ENCODE assay signal across 10 mouse cellular contexts in the genomic region with DNA sequence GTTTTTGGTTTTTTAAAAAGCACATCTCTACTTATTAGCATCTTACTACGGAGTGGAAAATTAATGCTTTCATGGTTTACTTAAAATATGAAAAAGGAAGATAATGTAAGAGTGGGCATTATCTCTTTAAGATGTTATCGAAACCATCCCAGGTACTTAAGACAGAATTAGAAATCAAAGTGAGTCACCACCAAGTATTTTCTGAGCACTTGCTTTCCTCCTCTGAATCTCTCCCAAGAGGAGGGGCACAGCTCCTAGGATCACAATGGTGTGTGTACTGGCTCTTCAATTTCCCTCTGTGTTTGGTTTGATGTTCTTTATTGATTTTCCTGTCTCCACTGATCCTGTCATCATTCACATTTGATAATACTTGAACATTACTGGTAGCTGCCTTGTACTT. TPM values are rescaled to one million over a fixed set of nuclear protein-coding genes. Genes with fewer than 3 reads are reported as not detected.
DNase-seq lines count a peak whose midpoint lies in the region; ATAC-seq and TF ChIP-seq lines count a peak whose summit lies in the region.
"Not testable (repeated sequence)": the region's sequence is repeated elsewhere in the genome, so short reads cannot be mapped to it uniquely, and the experiment has no call there.
"Had no signal": no experiment of that assay in that cellular context is flagged by ENCODE, and none has a peak within 500 bp of the region (broad histone marks: within the 10 kb centered on the region; RNA-seq: fewer than 3 reads in every experiment).

No protein-coding gene starts in this region.

- peak overlapping the region; percentile 75; the same call in 1 of the 2 replicates for H3K9ac ChIP-seq in forebrain, embryonic 14.5 days (ENCODE audit: low read length)
- H3K9ac ChIP-seq in heart, postnatal 0 days (replicated peaks; ENCODE audit: low read depth, low read length), result peak overlapping the region; percentile 79; the same call in 1 of the 2 replicates
- H3K9ac ChIP-seq in kidney, embryonic 14.5 days (ENCODE audit: low read depth, low read length), result peak overlapping the region; percentile 70; the same call in 1 of the 2 replicates
- peak overlapping the region; percentile 71; the same call in 1 of the 2 replicates for H3K9ac ChIP-seq in liver, embryonic 12.5 days

- peak; percentile 38 for ATAC-seq in forebrain, embryonic 14.5 days
- not testable (repeated sequence) for ATAC-seq in heart, postnatal 0 days (ENCODE audit: insufficient read depth, low read depth); liver, embryonic 12.5 days
- peak; percentile 37; the same call in 1 of the 2 replicates for ATAC-seq in kidney, embryonic 14.5 days (ENCODE audit: low FRiP score, low TSS enrichment)

- H3K4me3 ChIP-seq in cerebellum, adult 2 months (replicated peaks; ENCODE audit: insufficient read depth, low read depth, low read length), result peak overlapping the region; percentile 94
- H3K4me3 ChIP-seq in forebrain, embryonic 14.5 days (ENCODE audit: low read depth, low read length), result peak overlapping the region; percentile 68
- H3K4me3 ChIP-seq in heart, postnatal 0 days (ENCODE audit: low read depth, low read length), result peak overlapping the region; percentile 80
- peak overlapping the region; percentile 74 for H3K4me3 ChIP-seq in kidney, embryonic 14.5 days (ENCODE audit: low read length)
- peak overlapping the region; percentile 74 for H3K4me3 ChIP-seq in liver, embryonic 12.5 days
- peak overlapping the region; percentile 73 for H3K4me3 ChIP-seq in midbrain, embryonic 10.5 days
- peak overlapping the region; percentile 67; the same call in 1 of the 2 replicates for H3K4me3 ChIP-seq in olfactory bulb, adult 2 months (ENCODE audit: insufficient read depth, low read depth, low read length)

- not testable (repeated sequence) for H3K27me3 ChIP-seq in cerebellum, adult 2 months (ENCODE audit: control insufficient read depth, insufficient read depth, low read length); forebrain, embryonic 14.5 days (replicated peaks; ENCODE audit: control insufficient read depth, insufficient read depth, low read length); heart, postnatal 0 days (ENCODE audit: control insufficient read depth, insufficient read depth, low read length); kidney, embryonic 14.5 days (ENCODE audit: control insufficient read depth, insufficient read depth, low read length); liver, embryonic 12.5 days (replicated peaks); midbrain, embryonic 10.5 days (ENCODE audit: low read depth, poor library complexity, severe bottlenecking)

- 34% methylated on average over 2 of the region's 2 CpGs for WGBS in cerebellum, adult 2 months
- WGBS in forebrain, embryonic 14.5 days, result 76% methylated on average over 2 of the region's 2 CpGs
- 68% methylated on average over 2 of the region's 2 CpGs for WGBS in heart, postnatal 0 days
- 78% methylated on average over 2 of the region's 2 CpGs for WGBS in kidney, embryonic 14.5 days
- 64% methylated on average over 2 of the region's 2 CpGs for WGBS in liver, embryonic 12.5 days (ENCODE audit: insufficient replicate concordance)
- WGBS in midbrain, embryonic 10.5 days, result 80% methylated on average over 2 of the region's 2 CpGs
- 8% methylated on average over 2 of the region's 2 CpGs for WGBS in olfactory bulb, adult 2 months

- H3K9me3 ChIP-seq in forebrain, embryonic 14.5 days (replicated peaks; ENCODE audit: control insufficient read depth, low read length); heart, postnatal 0 days (replicated peaks; ENCODE audit: control insufficient read depth, low read length); kidney, embryonic 14.5 days (ENCODE audit: control insufficient read depth, low read length); liver, embryonic 12.5 days (replicated peaks); midbrain, embryonic 10.5 days (replicated peaks): not testable (repeated sequence)

- H3K4me2 ChIP-seq in forebrain, embryonic 14.5 days (ENCODE audit: low read length), result peak overlapping the region; percentile 68
- peak overlapping the region; percentile 78; the same call in 1 of the 2 replicates for H3K4me2 ChIP-seq in heart, postnatal 0 days (ENCODE audit: low read depth, low read length)
- peak overlapping the region; percentile 65 for H3K4me2 ChIP-seq in kidney, embryonic 14.5 days (replicated peaks; ENCODE audit: low read depth, low read length)
- H3K4me2 ChIP-seq in liver, embryonic 12.5 days, result peak overlapping the region; percentile 73

- TF ChIP-seq CTCF in cerebellum, adult 2 months (IDR thresholded peaks at IDR 0.05; ENCODE audit: borderline replicate concordance, insufficient read depth, low read depth, low read length); heart, postnatal 0 days (IDR thresholded peaks at IDR 0.05; ENCODE audit: low read depth); olfactory bulb, adult 2 months (IDR thresholded peaks at IDR 0.05; ENCODE audit: insufficient read depth, low read depth, low read length): not testable (repeated sequence)

- peak; percentile 20 for DNase-seq in 3T3-L1 (ENCODE audit: low read depth, low spot score)
- DNase-seq in cerebellum, adult 2 months, result peak in 1 of 2 experiments; percentile 6
- DNase-seq in forebrain, embryonic 14.5 days (ENCODE audit: low spot score); heart, postnatal 0 days (ENCODE audit: low spot score); midbrain, embryonic 10.5 days (ENCODE audit: low spot score): not testable (repeated sequence)

- TF ChIP-seq EP300 in heart, postnatal 0 days (IDR thresholded peaks at IDR 0.05; ENCODE audit: low read depth), result not testable (repeated sequence)

- H3K4me1 ChIP-seq in cerebellum, adult 2 months (ENCODE audit: control insufficient read depth, insufficient read depth, low read length); forebrain, embryonic 14.5 days (ENCODE audit: control insufficient read depth, insufficient read depth, low read length); kidney, embryonic 14.5 days (ENCODE audit: control insufficient read depth, insufficient read depth, low read length); liver, embryonic 12.5 days; midbrain, embryonic 10.5 days; olfactory bulb, adult 2 months (ENCODE audit: control insufficient read depth, insufficient read depth, low read length): not testable (repeated sequence)
- H3K4me1 ChIP-seq in heart, postnatal 0 days (ENCODE audit: control insufficient read depth, insufficient read depth), result peaks cover 11% of the 10 kb centered on the region

- TF ChIP-seq POLR2A in cerebellum, adult 2 months (IDR thresholded peaks at IDR 0.05; ENCODE audit: borderline replicate concordance, insufficient read depth, low read length); olfactory bulb, adult 2 months (IDR thresholded peaks at IDR 0.05; ENCODE audit: insufficient read depth, low read depth, low read length): not testable (repeated sequence)

- not testable (repeated sequence) for H3K36me3 ChIP-seq in forebrain, embryonic 14.5 days (ENCODE audit: control insufficient read depth, insufficient read depth, low read length); heart, postnatal 0 days (replicated peaks; ENCODE audit: control insufficient read depth, insufficient read depth, low read length); kidney, embryonic 14.5 days (ENCODE audit: control insufficient read depth, insufficient read depth, low read length); liver, embryonic 12.5 days; midbrain, embryonic 10.5 days

- H3K27ac ChIP-seq in cerebellum, adult 2 months (ENCODE audit: insufficient read depth, low read length); forebrain, embryonic 14.5 days (ENCODE audit: low read depth, low read length); heart, postnatal 0 days (ENCODE audit: low read depth); kidney, embryonic 14.5 days (ENCODE audit: low read depth, low read length); liver, embryonic 12.5 days: not testable (repeated sequence)
- peak overlapping the region; percentile 82 for H3K27ac ChIP-seq in midbrain, embryonic 10.5 days (replicated peaks)
- H3K27ac ChIP-seq in olfactory bulb, adult 2 months (ENCODE audit: insufficient read depth, low read depth, low read length), result peak overlapping the region; percentile 75; the same call in 1 of the 2 replicates

RNA-seq across cellular contexts. Expression of gene Zfp738, which starts 3.0 kb away (rescaled TPM):
- polyA plus RNA-seq in cerebellum, adult 2 months (2012; rRNA removed), result 11.5 and 13.5 TPM in 2 replicates
- polyA plus RNA-seq in forebrain, embryonic 14.5 days (2014; fragmentation: Nextera tagmentation; extraction: Ambion mirVana), result 9.9 and 15.0 TPM in 2 replicates
- total RNA-seq in heart, postnatal 0 days (2014; rRNA removed; ENCODE audit: low replicate concordance), result 3.4 and 16.8 TPM in 2 replicates
- polyA plus RNA-seq in heart, postnatal 0 days (2015; fragmentation: Nextera tagmentation; extraction: Ambion mirVana), result 4.3 and 5.0 TPM in 2 replicates
- polyA plus RNA-seq in kidney, embryonic 14.5 days (2014; fragmentation: Nextera tagmentation; extraction: Ambion mirVana), result 9.6 and 11.2 TPM in 2 replicates
- polyA plus RNA-seq in liver, embryonic 12.5 days (2016; fragmentation: Nextera tagmentation; extraction: Ambion mirVana), result 4.0 and 4.3 TPM in 2 replicates
- 9.8 and 10.7 TPM in 2 replicates for polyA plus RNA-seq in midbrain, embryonic 10.5 days (2016; fragmentation: Nextera tagmentation; extraction: Ambion mirVana)
- not detected in 2 replicates for polyA plus RNA-seq in olfactory bulb, adult 2 months (2012; ENCODE audit: insufficient read depth, insufficient read length, low replicate concordance, missing spikeins)

RNA-seq across cellular contexts. Expression of gene Zfp65, which starts 45.1 kb away (rescaled TPM):
- 4.4 and 4.9 TPM in 2 replicates for polyA plus RNA-seq in cerebellum, adult 2 months (2012; rRNA removed)
- 4.4 and 5.6 TPM in 2 replicates for polyA plus RNA-seq in forebrain, embryonic 14.5 days (2014; fragmentation: Nextera tagmentation; extraction: Ambion mirVana)
- total RNA-seq in heart, postnatal 0 days (2014; rRNA removed; ENCODE audit: low replicate concordance), result 1.7 and 9.4 TPM in 2 replicates
- 2.5 and 2.8 TPM in 2 replicates for polyA plus RNA-seq in heart, postnatal 0 days (2015; fragmentation: Nextera tagmentation; extraction: Ambion mirVana)
- polyA plus RNA-seq in kidney, embryonic 14.5 days (2014; fragmentation: Nextera tagmentation; extraction: Ambion mirVana), result 4.3 and 5.6 TPM in 2 replicates
- 3.0 and 3.1 TPM in 2 replicates for polyA plus RNA-seq in liver, embryonic 12.5 days (2016; fragmentation: Nextera tagmentation; extraction: Ambion mirVana)
- 6.7 and 7.8 TPM in 2 replicates for polyA plus RNA-seq in midbrain, embryonic 10.5 days (2016; fragmentation: Nextera tagmentation; extraction: Ambion mirVana)
- polyA plus RNA-seq in olfactory bulb, adult 2 months (2012; ENCODE audit: insufficient read depth, insufficient read length, low replicate concordance, missing spikeins), result not detected in 2 replicates

RNA-seq across cellular contexts. Expression of gene Zfp729a, which starts 46.2 kb away (rescaled TPM):
- 4.2 and 5.1 TPM in 2 replicates for polyA plus RNA-seq in cerebellum, adult 2 months (2012; rRNA removed)
- 3.9 and 5.3 TPM in 2 replicates for polyA plus RNA-seq in forebrain, embryonic 14.5 days (2014; fragmentation: Nextera tagmentation; extraction: Ambion mirVana)
- 2.5 and 2.7 TPM in 2 replicates for total RNA-seq in heart, postnatal 0 days (2014; rRNA removed; ENCODE audit: low replicate concordance)
- polyA plus RNA-seq in heart, postnatal 0 days (2015; fragmentation: Nextera tagmentation; extraction: Ambion mirVana), result 1.0 TPM in 2 replicates
- polyA plus RNA-seq in kidney, embryonic 14.5 days (2014; fragmentation: Nextera tagmentation; extraction: Ambion mirVana), result 3.6 and 5.7 TPM in 2 replicates
- 0.94 and 1.1 TPM in 2 replicates for polyA plus RNA-seq in liver, embryonic 12.5 days (2016; fragmentation: Nextera tagmentation; extraction: Ambion mirVana)
- 2.2 and 3.3 TPM in 2 replicates for polyA plus RNA-seq in midbrain, embryonic 10.5 days (2016; fragmentation: Nextera tagmentation; extraction: Ambion mirVana)
- polyA plus RNA-seq in olfactory bulb, adult 2 months (2012; ENCODE audit: insufficient read depth, insufficient read length, low replicate concordance, missing spikeins), result not detected in 2 replicates

RNA-seq across cellular contexts. Expression of gene Gm49345, which starts 46.3 kb away (rescaled TPM):
- not detected in 2 replicates for polyA plus RNA-seq in cerebellum, adult 2 months (2012; rRNA removed)
- polyA plus RNA-seq in forebrain, embryonic 14.5 days (2014; fragmentation: Nextera tagmentation; extraction: Ambion mirVana), result 0.54 TPM in 1 of 2 replicates, not detected in the other
- 1.6 TPM in 1 of 2 replicates, not detected in the other for total RNA-seq in heart, postnatal 0 days (2014; rRNA removed; ENCODE audit: low replicate concordance)
- 0.14 TPM in 1 of 2 replicates, not detected in the other for polyA plus RNA-seq in heart, postnatal 0 days (2015; fragmentation: Nextera tagmentation; extraction: Ambion mirVana)
- polyA plus RNA-seq in kidney, embryonic 14.5 days (2014; fragmentation: Nextera tagmentation; extraction: Ambion mirVana), result not detected in 2 replicates
- polyA plus RNA-seq in liver, embryonic 12.5 days (2016; fragmentation: Nextera tagmentation; extraction: Ambion mirVana), result not detected in 2 replicates
- polyA plus RNA-seq in midbrain, embryonic 10.5 days (2016; fragmentation: Nextera tagmentation; extraction: Ambion mirVana), result not detected in 2 replicates
- not detected in 2 replicates for polyA plus RNA-seq in olfactory bulb, adult 2 months (2012; ENCODE audit: insufficient read depth, insufficient read length, low replicate concordance, missing spikeins)
- total RNA-seq: megakaryocyte-erythroid progenitor cell, adult 5-6 weeks had no signal
- polyA plus RNA-seq: large intestine, adult 2 months had no signal
